Mouse (Mus musculus): ENCODE measurements around the gene Cyb561d1. TPM values are rescaled to one million over a fixed set of nuclear protein-coding genes. Genes with fewer than 3 reads are reported as not detected.
"Not testable (repeated sequence)": the region's sequence is repeated elsewhere in the genome, so short reads cannot be mapped to it uniquely, and the experiment has no call there.

Cyb561d1 gene
- 3.2 and 3.5 TPM in 2 replicates for polyA plus RNA-seq (2015; fragmentation: Nextera tagmentation; extraction: Ambion mirVana)

GRCm38 (mm10) chr3:108200329-108201323, at the start of gene Cyb561d1:
Cyb561d1 (minus strand) TSS chr3:108201212.
- Histone ChIP-seq H3K4me3 (ENCODE audit: low read length) (peak within 1 kb of the TSS; percentile 70), H3K9ac (ENCODE audit: low read length) (peak within 1 kb of the TSS; percentile 78), H3K27me3 (ENCODE audit: control insufficient read depth, insufficient read depth, low read length) (no peaks in the 10 kb centered on the region), H3K4me2 (ENCODE audit: low read depth, low read length) (peak within 1 kb of the TSS; percentile 79), H3K9me3 (replicated peaks; ENCODE audit: control insufficient read depth, low read length) (no peaks in the 10 kb centered on the region), H3K4me1 (ENCODE audit: control insufficient read depth, insufficient read depth, low read length) (peaks cover 25% of the 10 kb centered on the region), H3K36me3 (ENCODE audit: control insufficient read depth, insufficient read depth) (peaks cover 8% of the 10 kb centered on the region; the same call in 1 of the 2 replicates), H3K27ac (ENCODE audit: low read length) (peak within 1 kb of the TSS; percentile 85)
- ATAC-seq (replicated peaks; ENCODE audit: extremely low read depth, insufficient read depth, low FRiP score) = peak; percentile 93
- 2% methylated on average over 44 of the region's 44 CpGs for WGBS

GRCm38 (mm10) chr3:108246857-108247256, 45.8 kb upstream of the Cyb561d1 start:
- Histone ChIP-seq H3K27me3 (ENCODE audit: control insufficient read depth, insufficient read depth, low read length) (no peaks in the 10 kb centered on the region), H3K9me3 (replicated peaks; ENCODE audit: control insufficient read depth, low read length) (no peaks in the 10 kb centered on the region), H3K27ac (ENCODE audit: low read length) (no peak overlapping the region), H3K4me1 (ENCODE audit: control insufficient read depth, insufficient read depth, low read length) (no peaks in the 10 kb centered on the region), H3K9ac (ENCODE audit: low read length) (no peak overlapping the region), H3K4me3 (ENCODE audit: low read length) (no peak overlapping the region), H3K4me2 (ENCODE audit: low read depth, low read length) (no peak overlapping the region), H3K36me3 (ENCODE audit: control insufficient read depth, insufficient read depth) (no peaks in the 10 kb centered on the region)
- no peak for ATAC-seq (replicated peaks; ENCODE audit: extremely low read depth, insufficient read depth, low FRiP score)
- 69% methylated on average over 2 of the region's 2 CpGs for WGBS

- Histone ChIP-seq H3K9me3 (replicated peaks; ENCODE audit: control insufficient read depth, low read length) (peaks cover 4% of the 10 kb centered on the region; the same call in 1 of the 2 replicates), H3K4me3 (ENCODE audit: low read length) (no peak overlapping the region), H3K4me1 (ENCODE audit: control insufficient read depth, insufficient read depth, low read length) (no peaks in the 10 kb centered on the region), H3K27ac (ENCODE audit: low read length) (no peak overlapping the region), H3K4me2 (ENCODE audit: low read depth, low read length) (no peak overlapping the region), H3K27me3 (ENCODE audit: control insufficient read depth, insufficient read depth, low read length) (no peaks in the 10 kb centered on the region), H3K36me3 (ENCODE audit: control insufficient read depth, insufficient read depth) (no peaks in the 10 kb centered on the region), H3K9ac (ENCODE audit: low read length) (no peak overlapping the region)
- WGBS = 79% methylated on average over 3 of the region's 3 CpGs
- ATAC-seq (replicated peaks; ENCODE audit: extremely low read depth, insufficient read depth, low FRiP score) = no peak
These were observed 40.3 kb upstream of the Cyb561d1 start for GRCm38 (mm10) chr3:108241243-108241839.

GRCm38 (mm10) chr3:108237474-108238102, 36.6 kb upstream of the Cyb561d1 start:
- not testable (repeated sequence) for H3K4me1 ChIP-seq (ENCODE audit: control insufficient read depth, insufficient read depth, low read length); H3K4me2 ChIP-seq (ENCODE audit: low read depth, low read length); H3K36me3 ChIP-seq (ENCODE audit: control insufficient read depth, insufficient read depth); ATAC-seq (replicated peaks; ENCODE audit: extremely low read depth, insufficient read depth, low FRiP score); H3K4me3 ChIP-seq (ENCODE audit: low read length); H3K9me3 ChIP-seq (replicated peaks; ENCODE audit: control insufficient read depth, low read length); H3K9ac ChIP-seq (ENCODE audit: low read length); H3K27me3 ChIP-seq (ENCODE audit: control insufficient read depth, insufficient read depth, low read length); H3K27ac ChIP-seq (ENCODE audit: low read length)
- WGBS = 77% methylated on average over 4 of the region's 4 CpGs

- Histone ChIP-seq H3K27ac (ENCODE audit: low read length) (no peak overlapping the region), H3K27me3 (ENCODE audit: control insufficient read depth, insufficient read depth, low read length) (peaks cover 3% of the 10 kb centered on the region; the same call in 1 of the 2 replicates), H3K36me3 (ENCODE audit: control insufficient read depth, insufficient read depth) (no peaks in the 10 kb centered on the region), H3K4me2 (ENCODE audit: low read depth, low read length) (no peak overlapping the region), H3K4me1 (ENCODE audit: control insufficient read depth, insufficient read depth, low read length) (peaks cover 4% of the 10 kb centered on the region), H3K4me3 (ENCODE audit: low read length) (no peak overlapping the region), H3K9ac (ENCODE audit: low read length) (no peak overlapping the region), H3K9me3 (replicated peaks; ENCODE audit: control insufficient read depth, low read length) (no peaks in the 10 kb centered on the region)
- 80% methylated on average over 4 of the region's 4 CpGs for WGBS
- no peak for ATAC-seq (replicated peaks; ENCODE audit: extremely low read depth, insufficient read depth, low FRiP score)
These were observed 30.6 kb upstream of the Cyb561d1 start for GRCm38 (mm10) chr3:108231646-108232045.

- no peak overlapping the region for H3K27ac ChIP-seq (ENCODE audit: low read length)
- H3K36me3 ChIP-seq (ENCODE audit: control insufficient read depth, insufficient read depth) = no peaks in the 10 kb centered on the region
- no peak overlapping the region for H3K9ac ChIP-seq (ENCODE audit: low read length)
- no peak overlapping the region for H3K4me3 ChIP-seq (ENCODE audit: low read length)
- no peak for ATAC-seq (replicated peaks; ENCODE audit: extremely low read depth, insufficient read depth, low FRiP score)
- WGBS = 79% methylated on average over 2 of the region's 2 CpGs
- peak overlapping the region; percentile 80; the same call in 1 of the 2 replicates for H3K4me2 ChIP-seq (ENCODE audit: low read depth, low read length)
- H3K4me1 ChIP-seq (ENCODE audit: control insufficient read depth, insufficient read depth, low read length) = peaks cover 6% of the 10 kb centered on the region
- peaks cover 15% of the 10 kb centered on the region for H3K27me3 ChIP-seq (ENCODE audit: control insufficient read depth, insufficient read depth, low read length)
- H3K9me3 ChIP-seq (replicated peaks; ENCODE audit: control insufficient read depth, low read length) = no peaks in the 10 kb centered on the region
These were observed 26.5 kb upstream of the Cyb561d1 start for GRCm38 (mm10) chr3:108227521-108227920.

GRCm38 (mm10) chr3:108226558-108227350, 25.7 kb upstream of the Cyb561d1 start, which contains the start of gene Sypl2:
Sypl2 (minus strand) TSS chr3:108226648.
- Histone ChIP-seq H3K9ac (ENCODE audit: low read length) (peak within 1 kb of the TSS; percentile 59), H3K27ac (ENCODE audit: low read length) (no peak within 1 kb of the TSS), H3K4me3 (ENCODE audit: low read length) (peak within 1 kb of the TSS; percentile 50), H3K9me3 (replicated peaks; ENCODE audit: control insufficient read depth, low read length) (no peaks in the 10 kb centered on the region), H3K36me3 (ENCODE audit: control insufficient read depth, insufficient read depth) (no peaks in the 10 kb centered on the region), H3K4me1 (ENCODE audit: control insufficient read depth, insufficient read depth, low read length) (peaks cover 2% of the 10 kb centered on the region; the same call in 1 of the 2 replicates), H3K27me3 (ENCODE audit: control insufficient read depth, insufficient read depth, low read length) (peaks cover 20% of the 10 kb centered on the region), H3K4me2 (ENCODE audit: low read depth, low read length) (peak within 1 kb of the TSS; percentile 80)
- 0 out of 2 replicates have a peak, but pooled peaks have one; percentile 49 for ATAC-seq (replicated peaks; ENCODE audit: extremely low read depth, insufficient read depth, low FRiP score)
- 5% methylated on average over 44 of the region's 44 CpGs for WGBS
